Mouse (Mus musculus) stomach, embryonic 14.5 days (tissue): ENCODE measurements around the gene Nprl2. TPM values are rescaled to one million over a fixed set of nuclear protein-coding genes. Genes with fewer than 3 reads are reported as not detected.

Source experiments
- ATAC-seq: fragments of 200-750 bp; cut with Nextera tagmentation; 2 replicates; pipeline ENCODE4 v1.8.0; 2017; ENCODE audit warnings: low read depth, moderate TSS enrichment; ENCODE audit not compliant: insufficient number of reproducible peaks, insufficient read depth, low FRiP score
- H3K27ac ChIP-seq: fragments of 300-500 bp; sonication (generic); 2 replicates; pipeline ENCODE4 v1.5.1; 2014; ENCODE audit warnings: mild to moderate bottlenecking, low read length, moderate library complexity, mixed read lengths
- H3K27me3 ChIP-seq: fragments of 300-500 bp; sonication (generic); 2 replicates; pipeline ENCODE4 v1.6.1; 2014; ENCODE audit warnings: low read length, control low read depth, mixed read lengths; ENCODE audit not compliant: control insufficient read depth, insufficient read depth
- H3K36me3 ChIP-seq: fragments of 300-500 bp; sonication (generic); 2 replicates; pipeline ENCODE4 v1.6.1; 2014; ENCODE audit warnings: mild to moderate bottlenecking, control low read depth, low read length, moderate library complexity, mixed read lengths; ENCODE audit not compliant: control insufficient read depth, insufficient read depth
- H3K4me1 ChIP-seq: fragments of 300-500 bp; sonication (generic); 2 replicates; pipeline ENCODE4 v1.6.1; 2014; ENCODE audit warnings: low read length, control low read depth, mixed read lengths; ENCODE audit not compliant: control insufficient read depth, insufficient read depth
- H3K4me2 ChIP-seq: fragments of 300-500 bp; sonication (generic); replicated peaks from 2 replicates; pipeline ENCODE4 v1.6.1; 2014; ENCODE audit warnings: low read depth, low read length, control low read depth
- H3K4me3 ChIP-seq: fragments of 300-500 bp; sonication (generic); 2 replicates; pipeline ENCODE4 v1.5.1; 2014; ENCODE audit warnings: low read depth, low read length, control low read depth
- H3K9ac ChIP-seq: fragments of 300-500 bp; sonication (generic); replicated peaks from 2 replicates; pipeline ENCODE4 v1.6.1; 2014; ENCODE audit warnings: low read depth, mild to moderate bottlenecking, control low read depth, low read length, moderate library complexity, mixed read lengths
- H3K9me3 ChIP-seq: fragments of 300-500 bp; sonication (generic); 2 replicates; pipeline ENCODE4 v1.6.1; 2016; ENCODE audit warnings: low read depth, low read length, control low read depth; ENCODE audit not compliant: control insufficient read depth
- WGBS: fragments of 180-500 bp; shearing (Covaris S2); extraction: QIAGEN DNeasy Blood & Tissue Kit; methylation state at CpG from one replicate; pipeline ENCODE4 v1.1.7; 2014; 5-methylcytosine and 5-hydroxymethylcytosine counted together
- polyA plus RNA-seq: library from polyadenylated mRNA; unstranded; fragments of >200 nt; fragmentation: Nextera tagmentation; extraction: Ambion mirVana; gene quantifications from 2 replicates; pipeline ENCODE4 v1.2.1, GENCODE M21; 2014

The Nprl2 gene
- polyA plus RNA-seq, 1 experiment from 2014 or later = 44.7 TPM

GRCm38 (mm10) chr9:107510384-107511100 lies 31.5 kb upstream of the Nprl2 start:
- no peak overlapping the region for H3K9ac ChIP-seq
- no peak overlapping the region for H3K4me2 ChIP-seq
- H3K9me3 ChIP-seq = no peaks in the 10 kb centered on the region
- no peaks in the 10 kb centered on the region for H3K27me3 ChIP-seq
- no peak overlapping the region for H3K4me3 ChIP-seq
- no peaks in the 10 kb centered on the region for H3K36me3 ChIP-seq
- WGBS = 78% methylated on average over 14 of the region's 14 CpGs
- H3K27ac ChIP-seq = no peak overlapping the region
- H3K4me1 ChIP-seq = no peaks in the 10 kb centered on the region
- ATAC-seq = no peak

DNA sequence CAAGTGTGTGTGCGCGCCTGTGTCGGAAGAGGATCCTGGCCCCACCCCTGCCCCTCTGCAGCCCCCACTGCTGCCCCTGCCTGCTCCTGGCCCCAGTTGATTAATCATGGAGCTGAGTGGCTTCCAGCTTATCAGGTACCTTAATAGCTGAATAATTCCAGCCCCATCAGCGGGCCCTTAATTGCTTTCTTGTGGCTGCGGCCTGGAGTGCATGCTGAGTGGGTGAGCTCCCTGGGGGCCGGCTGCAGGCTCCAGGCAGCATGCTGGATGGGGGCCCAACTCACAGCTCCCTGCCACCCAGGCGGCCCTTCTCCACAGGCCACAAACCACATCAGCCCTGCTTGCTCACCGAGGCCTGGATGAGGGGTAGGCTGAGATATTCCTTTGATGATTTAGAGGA lies 30.6 kb upstream of the Nprl2 start:
- Histone ChIP-seq H3K36me3 (no peaks in the 10 kb centered on the region), H3K9ac (no peak overlapping the region), H3K4me1 (no peaks in the 10 kb centered on the region), H3K4me3 (no peak overlapping the region), H3K27me3 (no peaks in the 10 kb centered on the region), H3K9me3 (no peaks in the 10 kb centered on the region), H3K4me2 (no peak overlapping the region), H3K27ac (no peak overlapping the region)
- no peak for ATAC-seq
- WGBS = 45% methylated on average over 8 of the region's 8 CpGs

DNA sequence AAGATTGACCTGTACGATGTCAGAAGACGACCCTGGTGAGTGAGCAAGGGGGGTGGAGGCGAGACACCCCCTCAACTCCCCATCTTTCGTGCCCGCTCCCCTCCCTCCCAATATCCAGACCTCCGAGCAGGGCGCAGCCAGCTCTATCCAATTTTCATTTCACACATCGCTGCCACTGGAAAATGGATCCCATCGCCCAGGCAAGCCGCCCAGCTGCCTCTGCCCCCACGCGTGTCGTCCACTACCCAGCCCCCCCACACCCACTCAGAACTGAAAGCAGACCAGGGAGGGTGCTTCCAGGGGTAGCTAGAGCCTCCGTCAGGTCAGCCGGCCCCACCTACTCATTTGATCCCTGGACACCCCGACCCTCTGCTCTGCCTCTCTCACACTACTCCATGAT lies 29.7 kb upstream of the Nprl2 start:
- H3K9ac ChIP-seq = no peak overlapping the region
- no peak overlapping the region for H3K27ac ChIP-seq
- no peaks in the 10 kb centered on the region for H3K36me3 ChIP-seq
- H3K9me3 ChIP-seq = no peaks in the 10 kb centered on the region
- H3K4me1 ChIP-seq = no peaks in the 10 kb centered on the region
- H3K4me3 ChIP-seq = no peak overlapping the region
- H3K27me3 ChIP-seq = no peaks in the 10 kb centered on the region
- ATAC-seq = no peak
- 82% methylated on average over 16 of the region's 16 CpGs for WGBS
- H3K4me2 ChIP-seq = no peak overlapping the region

- 17% methylated on average over 14 of the region's 14 CpGs for WGBS
- H3K27me3 ChIP-seq = no peaks in the 10 kb centered on the region
- ATAC-seq = 0 out of 2 replicates have a peak, but pooled peaks have one; percentile 16
Measured at GRCm38 (mm10) chr9:107514303-107514955, 27.6 kb upstream of the Nprl2 start.

DNA sequence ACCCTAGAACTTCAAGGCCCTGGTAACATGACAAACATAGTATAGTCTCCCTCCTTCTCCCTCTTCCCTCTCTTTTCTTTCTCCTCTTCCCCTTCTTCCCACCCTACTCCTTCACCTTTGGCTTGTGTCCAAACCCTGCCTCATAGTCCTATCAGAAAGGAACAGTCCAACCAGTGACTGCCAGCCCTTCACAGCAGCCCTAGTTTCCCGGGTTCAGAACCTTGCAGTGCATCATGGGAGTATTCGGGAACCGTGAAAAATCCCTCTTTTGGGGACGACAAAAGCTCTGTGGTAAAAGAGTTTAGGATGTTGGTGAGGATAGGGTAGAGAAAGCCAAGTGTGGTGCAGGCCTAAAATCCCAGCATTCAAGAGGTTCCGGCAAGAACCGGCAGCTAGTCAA lies 21.7 kb upstream of the Nprl2 start:
- H3K27me3 ChIP-seq = no peaks in the 10 kb centered on the region
- 67% methylated on average over 6 of the region's 6 CpGs for WGBS
- no peak overlapping the region for H3K4me3 ChIP-seq
- no peaks in the 10 kb centered on the region for H3K36me3 ChIP-seq
- no peaks in the 10 kb centered on the region for H3K9me3 ChIP-seq
- peaks cover 13% of the 10 kb centered on the region for H3K4me1 ChIP-seq
- H3K9ac ChIP-seq = no peak overlapping the region
- no peak overlapping the region for H3K4me2 ChIP-seq
- H3K27ac ChIP-seq = no peak overlapping the region
- no peak for ATAC-seq

More at GRCm38 (mm10) chr9:107514303-107514955, 27.6 kb upstream of the Nprl2 start:
- H3K27ac ChIP-seq = no peak overlapping the region
- H3K9me3 ChIP-seq = no peaks in the 10 kb centered on the region
- no peak overlapping the region for H3K4me3 ChIP-seq
- no peak overlapping the region for H3K4me2 ChIP-seq
- no peaks in the 10 kb centered on the region for H3K4me1 ChIP-seq
- H3K9ac ChIP-seq = no peak overlapping the region
- no peaks in the 10 kb centered on the region for H3K36me3 ChIP-seq

DNA sequence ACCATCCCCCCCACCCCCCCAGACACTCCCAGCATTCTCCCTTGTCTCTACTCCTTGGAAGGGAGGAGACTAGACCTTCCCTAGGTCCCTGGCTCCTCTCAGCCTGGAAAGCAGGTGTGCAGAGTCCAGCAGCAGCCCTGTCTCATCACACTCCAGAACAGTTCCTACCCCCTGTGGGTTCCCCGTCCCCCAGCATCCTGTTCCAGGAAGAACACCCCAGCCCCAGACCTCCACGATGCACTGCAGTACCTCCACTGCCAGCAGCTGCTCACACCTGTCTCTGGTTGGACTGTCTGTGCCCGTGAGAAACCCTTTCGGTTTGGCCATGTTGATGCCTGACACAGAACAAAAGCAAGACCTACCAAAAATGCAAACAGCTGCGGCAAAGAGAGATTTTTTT lies 20.8 kb upstream of the Nprl2 start:
- ATAC-seq = peak; percentile 10; the same call in 1 of the 2 replicates
- Histone ChIP-seq H3K27ac (no peak overlapping the region), H3K27me3 (0 out of 2 replicates have a peak, but pooled peaks cover 8% of the 10 kb centered on the region), H3K4me1 (peaks cover 13% of the 10 kb centered on the region), H3K4me2 (peak overlapping the region; percentile 42; the same call in 1 of the 2 replicates), H3K4me3 (no peak overlapping the region), H3K36me3 (no peaks in the 10 kb centered on the region), H3K9ac (no peak overlapping the region), H3K9me3 (no peaks in the 10 kb centered on the region)
- WGBS = 29% methylated on average over 5 of the region's 5 CpGs

DNA sequence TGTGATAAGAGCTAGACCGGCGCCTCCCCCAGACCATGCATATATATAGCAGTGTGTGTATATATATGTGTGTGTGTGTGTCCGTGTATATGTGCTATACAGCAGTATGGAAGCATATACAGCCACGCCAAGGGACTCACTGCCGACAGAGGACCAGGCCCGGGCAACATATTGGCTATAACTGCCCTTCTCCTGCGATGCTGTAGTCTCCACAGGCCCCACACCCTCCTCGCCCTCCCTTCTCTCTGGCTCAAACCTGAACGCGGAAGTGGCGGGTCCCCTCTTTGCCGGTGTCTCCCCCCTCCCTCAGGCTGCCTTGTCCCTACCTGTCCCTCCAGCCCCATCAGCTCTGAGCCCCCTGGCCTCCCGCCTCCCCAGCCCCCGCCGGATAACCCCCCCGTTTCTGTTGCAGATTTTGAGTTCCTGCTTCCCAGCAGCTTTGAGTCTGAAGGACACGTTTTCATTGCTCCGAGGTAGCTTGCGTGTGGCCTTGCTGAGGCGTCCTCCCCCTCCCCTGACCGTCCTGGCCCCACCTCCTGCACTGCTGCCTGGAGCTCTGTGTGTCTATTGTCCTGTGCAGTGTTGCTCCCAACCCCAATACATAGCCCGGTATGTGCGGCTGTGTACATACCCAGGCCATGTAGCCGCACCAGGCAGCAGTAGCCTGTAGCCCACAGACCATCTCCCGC lies 20.2 kb upstream of the Nprl2 start:
- ATAC-seq = peak; percentile 69
- peak overlapping the region; percentile 44; the same call in 1 of the 2 replicates for H3K27ac ChIP-seq

GRCm38 (mm10) chr9:107522400-107522711 lies 19.7 kb upstream of the Nprl2 start:
- ATAC-seq = no peak
- Histone ChIP-seq H3K9ac (no peak overlapping the region), H3K4me3 (no peak overlapping the region), H3K9me3 (no peaks in the 10 kb centered on the region), H3K36me3 (no peaks in the 10 kb centered on the region), H3K4me1 (peaks cover 13% of the 10 kb centered on the region), H3K4me2 (peak overlapping the region; percentile 42), H3K27ac (peak overlapping the region; percentile 44; the same call in 1 of the 2 replicates), H3K27me3 (0 out of 2 replicates have a peak, but pooled peaks cover 8% of the 10 kb centered on the region)
- WGBS = 29% methylated on average over 2 of the region's 2 CpGs

More for the DNA sequence above, 20.2 kb upstream of the Nprl2 start:
- 0 out of 2 replicates have a peak overlapping the region, but pooled peaks have one; percentile 5 for H3K4me3 ChIP-seq
- peak overlapping the region; percentile 42 for H3K4me2 ChIP-seq
- H3K9ac ChIP-seq = 0 out of 2 replicates have a peak overlapping the region, but pooled peaks have one; percentile 6
- no peaks in the 10 kb centered on the region for H3K9me3 ChIP-seq
- peaks cover 13% of the 10 kb centered on the region for H3K4me1 ChIP-seq
- no peaks in the 10 kb centered on the region for H3K36me3 ChIP-seq
- 20% methylated on average over 24 of the region's 25 CpGs for WGBS
- 0 out of 2 replicates have a peak, but pooled peaks cover 8% of the 10 kb centered on the region for H3K27me3 ChIP-seq
